Mouse (Mus musculus): ENCODE measurements at regions not wholly inside any gene's neighbourhood (a gene's known extent, or its start where the extent isn't known, plus 50 kb on each side); places are given as distances from the start of the nearest gene placed in this dataset.
A peak's percentile ranks its signal among the peaks of the same experiment; 100 is the strongest.

DNA sequence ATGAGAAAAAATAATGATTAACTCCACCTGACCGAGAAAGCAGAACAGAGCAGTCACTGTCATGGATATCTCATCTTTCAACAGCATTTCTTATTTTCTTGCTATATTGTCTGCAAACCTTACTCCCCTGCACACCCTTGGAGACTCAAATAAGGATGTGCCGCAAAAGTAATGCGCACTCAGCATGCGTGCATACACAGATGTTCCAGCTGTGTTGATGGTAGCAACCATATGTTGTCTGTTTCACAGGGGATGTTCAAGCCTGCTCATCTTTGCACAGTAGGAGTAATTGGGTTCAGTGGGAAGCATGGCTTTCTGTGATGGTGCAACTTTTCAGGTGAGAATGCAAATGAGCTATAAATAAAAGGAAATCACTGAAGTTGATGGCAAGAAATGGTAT lies 1182.9 kb upstream of the Manea start:
- peak; percentile 59; the same call in 1 of the 2 replicates for ATAC-seq (ENCODE audit: low FRiP score, low read depth)
- no peaks in the 10 kb centered on the region for H3K36me3 ChIP-seq
- H3K27ac ChIP-seq (replicated peaks): no peak overlapping the region
- no peaks in the 10 kb centered on the region for H3K27me3 ChIP-seq
- WGBS: 70% methylated on average over 4 of the region's 4 CpGs
- H3K9me3 ChIP-seq: no peaks in the 10 kb centered on the region
- H3K9ac ChIP-seq: no peak overlapping the region
- H3K4me3 ChIP-seq: no peak overlapping the region
- H3K4me1 ChIP-seq (replicated peaks): no peaks in the 10 kb centered on the region
- H3K4me2 ChIP-seq: no peak overlapping the region

DNA sequence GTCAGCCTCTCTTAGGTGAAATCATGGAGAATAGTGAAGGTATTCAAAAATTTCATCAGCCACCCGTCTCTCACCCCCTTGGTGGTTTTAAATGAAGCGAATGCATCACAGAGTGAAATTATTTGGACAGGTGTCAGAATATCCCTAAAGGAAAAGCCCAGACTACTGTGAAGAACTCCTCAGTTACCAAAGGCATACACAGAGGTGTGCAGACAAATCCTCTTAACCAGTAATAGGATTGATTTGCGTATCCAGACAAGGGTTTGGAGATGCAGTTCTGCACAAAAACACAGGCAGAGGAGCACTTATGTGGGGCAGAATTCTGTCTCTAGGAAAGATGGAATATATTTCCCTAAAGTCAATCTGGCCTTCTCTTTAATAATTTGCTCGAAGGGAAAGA lies 1173.6 kb upstream of the Manea start:
- no peaks in the 10 kb centered on the region for H3K4me1 ChIP-seq (replicated peaks)
- no peaks in the 10 kb centered on the region for H3K27me3 ChIP-seq
- H3K27ac ChIP-seq (replicated peaks): no peak overlapping the region
- no peak for ATAC-seq (ENCODE audit: low FRiP score, low read depth)
- H3K4me3 ChIP-seq: no peak overlapping the region
- no peak overlapping the region for H3K9ac ChIP-seq
- no peak overlapping the region for H3K4me2 ChIP-seq
- no peaks in the 10 kb centered on the region for H3K9me3 ChIP-seq
- WGBS: 86% methylated on average over 4 of the region's 4 CpGs
- H3K36me3 ChIP-seq: no peaks in the 10 kb centered on the region

DNA sequence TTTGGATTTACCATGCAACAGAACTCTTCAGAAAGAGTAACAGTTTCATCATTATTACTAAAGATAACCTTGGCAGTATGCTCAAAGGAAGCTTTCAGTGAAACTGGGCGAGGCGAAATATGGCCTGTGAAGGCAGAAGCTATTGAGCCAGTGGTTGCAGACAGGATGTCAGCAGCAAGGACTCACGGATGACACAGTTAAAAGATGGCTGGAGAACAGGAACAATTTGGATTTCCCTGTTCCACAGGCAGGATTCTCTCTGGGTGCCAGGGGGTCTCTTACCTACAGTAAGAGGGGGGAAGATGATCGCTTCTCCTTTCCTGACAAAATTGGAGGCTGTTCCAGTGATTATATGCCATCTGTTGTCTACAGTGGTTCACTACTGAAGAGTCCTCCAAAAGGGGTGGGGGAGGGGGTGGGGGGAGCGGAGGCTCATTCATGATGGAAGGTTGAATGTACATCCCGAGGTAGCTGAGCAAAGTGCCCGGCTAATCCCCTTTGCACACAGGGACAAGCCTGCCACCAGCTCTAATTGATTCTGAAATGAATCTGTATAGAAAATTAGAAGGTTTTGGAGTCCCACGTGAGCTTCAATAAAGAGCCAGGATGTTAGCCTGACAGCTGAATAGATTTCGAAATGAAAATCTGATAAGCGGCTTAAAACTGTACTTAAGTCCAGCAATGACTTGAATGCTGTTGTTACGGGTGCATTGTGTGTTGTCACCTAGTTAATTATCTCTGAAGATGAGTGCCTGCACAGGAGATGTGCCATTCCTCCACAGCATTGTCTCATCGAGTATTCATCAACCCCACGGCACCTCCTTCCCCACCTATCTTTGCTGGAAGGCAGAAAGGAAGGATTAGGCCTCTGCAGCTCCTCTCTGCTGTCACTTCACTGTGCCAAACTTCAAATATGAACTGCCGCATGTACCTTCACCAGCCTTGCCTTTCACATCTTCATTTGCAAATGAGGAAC lies 1158.4 kb upstream of the Manea start:
- H3K27me3 ChIP-seq: no peaks in the 10 kb centered on the region
- peak overlapping the region; percentile 49 for H3K27ac ChIP-seq (replicated peaks)
- no peak overlapping the region for H3K4me3 ChIP-seq
- peaks cover 10% of the 10 kb centered on the region for H3K4me1 ChIP-seq (replicated peaks)
- WGBS: 42% methylated on average over 14 of the region's 14 CpGs
- H3K9me3 ChIP-seq: no peaks in the 10 kb centered on the region
- peak overlapping the region; percentile 26; the same call in 1 of the 2 replicates for H3K4me2 ChIP-seq
- ATAC-seq (ENCODE audit: low FRiP score, low read depth): peak; percentile 87
- H3K36me3 ChIP-seq: no peaks in the 10 kb centered on the region
- H3K9ac ChIP-seq: no peak overlapping the region

DNA sequence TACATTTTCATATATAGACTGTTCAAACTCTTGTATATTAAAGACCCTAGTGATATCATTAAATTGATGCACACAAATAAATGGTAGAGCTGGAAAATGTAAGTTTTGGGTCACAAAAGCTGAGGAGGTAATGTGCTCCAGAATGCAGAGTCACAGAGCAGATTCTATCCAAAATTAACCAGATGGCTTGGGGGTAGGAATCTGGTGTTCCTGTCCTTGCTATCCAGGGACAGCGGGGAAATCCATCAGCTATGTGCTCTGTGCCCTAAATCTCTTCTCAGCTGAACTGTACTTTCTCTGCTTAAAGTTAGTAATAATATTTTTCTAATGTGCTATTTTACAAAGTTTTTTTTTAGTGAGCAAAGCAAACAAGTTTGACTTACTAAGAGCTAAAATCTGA lies 1151.2 kb upstream of the Manea start:
- Histone ChIP-seq H3K27me3 (no peaks in the 10 kb centered on the region), H3K4me1 (replicated peaks) (no peaks in the 10 kb centered on the region), H3K9me3 (no peaks in the 10 kb centered on the region), H3K9ac (no peak overlapping the region), H3K4me3 (no peak overlapping the region), H3K27ac (replicated peaks) (no peak overlapping the region), H3K4me2 (no peak overlapping the region), H3K36me3 (no peaks in the 10 kb centered on the region)
- no peak for ATAC-seq (ENCODE audit: low FRiP score, low read depth)
- 88% methylated on average over 1 of the region's 1 CpGs for WGBS

DNA sequence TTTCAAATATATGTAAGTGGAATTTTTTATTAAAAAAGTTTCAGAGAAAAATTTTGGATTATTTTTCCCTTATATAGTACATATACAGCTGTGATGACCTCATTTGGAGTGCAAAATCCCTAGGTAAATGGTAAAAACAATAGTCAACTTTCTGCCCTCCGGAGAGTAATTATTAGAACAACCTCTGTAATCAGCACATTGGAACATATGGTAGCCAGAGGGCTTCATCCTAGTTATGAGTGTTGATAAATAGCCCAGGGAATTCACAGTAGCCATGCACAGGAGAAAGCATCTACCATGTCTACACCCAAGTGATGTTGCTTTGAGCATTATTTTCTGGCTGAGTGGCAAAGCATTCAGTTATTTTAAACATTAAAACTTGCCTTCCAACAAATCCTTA lies 1150.6 kb upstream of the Manea start:
- H3K36me3 ChIP-seq: no peaks in the 10 kb centered on the region

DNA sequence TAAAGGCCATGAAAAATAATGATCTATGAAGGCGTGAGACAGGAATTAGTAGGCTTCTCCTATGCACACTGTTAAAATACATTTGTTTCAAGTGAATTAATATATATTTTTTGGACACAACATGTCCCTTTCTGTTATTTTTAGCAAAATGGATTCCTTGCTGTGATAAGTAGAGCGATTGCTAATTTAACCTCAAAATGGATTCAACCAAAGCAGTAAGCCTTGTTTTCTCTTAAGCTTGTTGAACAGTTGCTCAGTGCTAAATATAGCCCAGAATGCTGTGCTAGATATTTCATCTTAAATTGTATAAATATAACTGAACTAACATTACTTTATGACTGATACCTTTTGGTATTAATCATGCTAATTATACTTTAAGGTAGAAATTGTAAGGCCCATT lies 1144.6 kb upstream of the Manea start:
- H3K4me2 ChIP-seq: no peak overlapping the region
- ATAC-seq (ENCODE audit: low FRiP score, low read depth): no peak
- 97% methylated on average over 2 of the region's 2 CpGs for WGBS
- no peaks in the 10 kb centered on the region for H3K27me3 ChIP-seq
- H3K4me3 ChIP-seq: no peak overlapping the region
- H3K36me3 ChIP-seq: no peaks in the 10 kb centered on the region
- no peaks in the 10 kb centered on the region for H3K9me3 ChIP-seq
- no peaks in the 10 kb centered on the region for H3K4me1 ChIP-seq (replicated peaks)
- no peak overlapping the region for H3K27ac ChIP-seq (replicated peaks)
- no peak overlapping the region for H3K9ac ChIP-seq

More for the DNA sequence above, 1150.6 kb upstream of the Manea start:
- H3K9ac ChIP-seq: no peak overlapping the region
- no peak overlapping the region for H3K4me2 ChIP-seq
- H3K9me3 ChIP-seq: no peaks in the 10 kb centered on the region
- 79% methylated on average over 1 of the region's 1 CpGs for WGBS
- ATAC-seq (ENCODE audit: low FRiP score, low read depth): no peak
- no peaks in the 10 kb centered on the region for H3K27me3 ChIP-seq
- H3K4me1 ChIP-seq (replicated peaks): no peaks in the 10 kb centered on the region
- H3K27ac ChIP-seq (replicated peaks): no peak overlapping the region
- H3K4me3 ChIP-seq: no peak overlapping the region

DNA sequence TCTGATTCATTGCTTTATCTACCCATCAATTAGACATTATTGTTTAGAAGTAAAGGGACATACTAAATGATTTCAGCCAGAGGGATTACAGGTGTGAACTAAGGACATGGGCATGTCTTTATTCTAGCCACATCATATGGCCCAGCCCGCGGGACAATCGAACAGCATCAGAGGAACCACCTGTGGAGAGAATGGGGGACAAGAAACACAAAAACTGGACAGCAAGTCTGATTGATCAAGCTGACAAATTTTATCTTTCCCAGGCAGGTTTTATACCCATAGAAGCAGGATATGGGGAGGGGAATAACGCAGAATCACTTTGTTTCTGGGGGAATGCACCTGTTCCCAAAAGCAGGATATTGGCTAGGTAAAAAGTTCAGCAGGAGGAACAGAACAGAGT lies 1103.2 kb upstream of the Manea start:
- 88% methylated on average over 4 of the region's 4 CpGs for WGBS
- Histone ChIP-seq H3K4me3 (no peak overlapping the region), H3K27ac (replicated peaks) (no peak overlapping the region), H3K9ac (no peak overlapping the region), H3K36me3 (no peaks in the 10 kb centered on the region), H3K27me3 (no peaks in the 10 kb centered on the region), H3K4me2 (no peak overlapping the region), H3K9me3 (no peaks in the 10 kb centered on the region), H3K4me1 (replicated peaks) (no peaks in the 10 kb centered on the region)
- ATAC-seq (ENCODE audit: low FRiP score, low read depth): no peak

DNA sequence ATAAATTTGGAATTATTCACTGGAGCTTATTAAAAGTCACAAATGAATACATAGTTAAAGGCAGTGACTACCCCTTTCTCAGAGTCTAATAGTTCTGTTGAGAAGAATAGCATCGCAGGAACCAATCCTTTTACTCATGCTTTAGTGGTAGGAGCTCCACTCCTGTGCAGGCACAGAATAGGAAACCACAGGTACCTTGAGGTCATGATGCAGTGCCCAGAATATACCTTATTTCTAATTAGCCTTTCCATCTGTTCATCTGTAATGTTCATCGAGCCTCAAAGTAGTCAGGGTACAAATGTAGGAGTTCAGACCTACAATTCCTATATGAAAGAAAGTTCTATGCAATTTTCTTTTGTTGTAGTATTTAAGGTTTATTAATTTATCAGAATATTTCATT lies 1099.6 kb upstream of the Manea start:
- no peak overlapping the region for H3K4me3 ChIP-seq
- H3K9ac ChIP-seq: no peak overlapping the region
- no peaks in the 10 kb centered on the region for H3K36me3 ChIP-seq
- no peak for ATAC-seq (ENCODE audit: low FRiP score, low read depth)
- 92% methylated on average over 2 of the region's 2 CpGs for WGBS
- H3K4me1 ChIP-seq (replicated peaks): no peaks in the 10 kb centered on the region
- no peaks in the 10 kb centered on the region for H3K27me3 ChIP-seq
- H3K9me3 ChIP-seq: no peaks in the 10 kb centered on the region
- no peak overlapping the region for H3K27ac ChIP-seq (replicated peaks)
- no peak overlapping the region for H3K4me2 ChIP-seq

DNA sequence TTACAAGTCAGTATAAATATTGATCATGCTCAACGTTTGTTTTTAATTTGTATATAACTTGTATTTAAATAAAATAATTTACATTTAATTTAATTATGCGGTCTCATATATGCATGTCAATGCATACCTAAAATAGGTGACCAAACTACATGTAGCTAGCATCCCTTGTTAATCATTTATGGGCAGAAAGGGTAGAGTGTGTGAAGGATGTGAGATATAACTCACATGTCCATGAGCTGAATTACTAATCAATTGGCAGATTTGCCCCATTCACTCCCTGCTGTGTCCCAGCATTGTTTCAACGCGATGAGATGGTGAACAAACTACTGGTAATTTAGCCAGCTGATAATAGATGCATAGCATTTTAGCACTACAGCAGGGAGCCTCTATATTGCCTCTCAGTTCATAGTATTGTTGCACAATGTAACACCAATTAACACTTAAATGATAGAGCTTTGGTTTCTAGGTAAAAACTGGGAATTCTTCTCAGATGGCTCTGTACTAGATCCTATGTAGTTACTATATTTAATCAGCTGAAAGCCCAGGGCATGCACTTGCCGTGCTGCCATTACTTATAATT lies 1082.6 kb upstream of the Manea start:
- Histone ChIP-seq H3K4me1 (replicated peaks) (no peaks in the 10 kb centered on the region), H3K27me3 (no peaks in the 10 kb centered on the region), H3K9ac (no peak overlapping the region), H3K9me3 (no peaks in the 10 kb centered on the region), H3K27ac (replicated peaks) (no peak overlapping the region), H3K36me3 (no peaks in the 10 kb centered on the region), H3K4me2 (no peak overlapping the region), H3K4me3 (no peak overlapping the region)
- no peak for ATAC-seq (ENCODE audit: low FRiP score, low read depth)
- WGBS: 49% methylated on average over 5 of the region's 5 CpGs

DNA sequence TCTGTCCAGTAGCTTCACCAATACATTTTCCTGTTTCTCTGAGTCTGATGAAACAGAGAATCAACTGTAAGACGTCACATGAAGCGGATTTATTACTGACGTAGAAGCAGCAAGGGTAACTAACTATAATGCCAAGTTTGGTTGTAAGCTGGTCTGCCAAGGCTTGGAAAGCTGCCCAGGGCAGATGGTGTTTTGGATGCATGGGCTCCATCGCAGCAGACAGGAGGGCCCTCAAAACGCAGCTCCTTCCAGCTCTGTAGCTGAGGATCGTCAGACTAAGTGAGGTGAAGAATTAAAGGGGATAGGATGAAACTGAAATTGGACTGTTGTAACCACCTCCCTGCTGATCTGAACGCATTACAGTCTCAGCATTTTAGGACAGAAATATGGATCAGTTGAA lies 1079.2 kb upstream of the Manea start:
- ATAC-seq (ENCODE audit: low FRiP score, low read depth): peak; percentile 79; the same call in 1 of the 2 replicates
- no peak overlapping the region for H3K4me3 ChIP-seq
- WGBS: 62% methylated on average over 7 of the region's 7 CpGs
- no peak overlapping the region for H3K27ac ChIP-seq (replicated peaks)
- no peaks in the 10 kb centered on the region for H3K36me3 ChIP-seq
- 0 out of 2 replicates have a peak overlapping the region, but pooled peaks have one; percentile 1 for H3K4me2 ChIP-seq
- no peaks in the 10 kb centered on the region for H3K9me3 ChIP-seq
- no peaks in the 10 kb centered on the region for H3K4me1 ChIP-seq (replicated peaks)
- no peak overlapping the region for H3K9ac ChIP-seq
- no peaks in the 10 kb centered on the region for H3K27me3 ChIP-seq

DNA sequence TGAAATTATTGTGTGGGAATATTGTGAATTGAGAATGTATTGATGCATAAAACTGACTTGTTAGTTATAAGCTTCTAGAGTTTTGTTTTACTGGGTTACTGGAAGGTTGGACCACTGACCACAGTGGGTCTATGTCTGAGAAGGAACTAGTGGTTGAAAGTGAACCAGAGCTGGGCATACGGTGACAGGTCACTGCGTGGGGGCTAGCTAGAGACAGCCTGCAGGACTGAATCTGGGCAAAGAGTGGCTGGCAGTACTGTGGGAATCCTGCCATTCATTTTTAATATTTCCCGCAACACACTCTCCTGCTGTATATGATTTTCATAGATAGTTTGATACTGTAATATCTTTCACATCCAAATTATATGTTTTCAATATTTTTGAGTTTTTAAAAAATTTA lies 1077.2 kb upstream of the Manea start:
- WGBS: 89% methylated on average over 3 of the region's 3 CpGs
- no peaks in the 10 kb centered on the region for H3K9me3 ChIP-seq
- no peak overlapping the region for H3K27ac ChIP-seq (replicated peaks)
- ATAC-seq (ENCODE audit: low FRiP score, low read depth): no peak
- no peak overlapping the region for H3K4me3 ChIP-seq
- H3K36me3 ChIP-seq: no peaks in the 10 kb centered on the region
- H3K27me3 ChIP-seq: no peaks in the 10 kb centered on the region
- H3K9ac ChIP-seq: no peak overlapping the region
- no peak overlapping the region for H3K4me2 ChIP-seq
- H3K4me1 ChIP-seq (replicated peaks): no peaks in the 10 kb centered on the region

DNA sequence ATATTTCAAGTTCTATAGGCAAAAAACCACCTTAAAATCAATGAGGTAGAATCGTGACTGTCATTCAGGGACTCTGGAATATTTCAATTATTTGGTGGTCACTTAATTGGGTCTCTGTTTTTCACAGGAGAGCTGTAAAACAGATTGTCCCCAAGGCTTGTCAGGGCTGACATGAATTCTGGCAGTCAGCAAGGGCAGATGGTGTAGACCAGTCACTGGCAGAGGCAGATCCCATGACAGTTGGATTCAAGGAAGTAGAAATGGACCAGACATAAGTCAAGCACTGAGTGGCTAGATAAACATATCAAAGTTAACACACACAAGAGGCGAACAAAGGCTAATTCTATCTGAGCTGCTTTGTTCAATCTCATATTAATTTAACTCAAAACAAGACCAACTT lies 1071.8 kb upstream of the Manea start:
- no peak overlapping the region for H3K27ac ChIP-seq (replicated peaks)
- H3K36me3 ChIP-seq: no peaks in the 10 kb centered on the region
- ATAC-seq (ENCODE audit: low FRiP score, low read depth): no peak
- no peak overlapping the region for H3K4me2 ChIP-seq
- H3K27me3 ChIP-seq: no peaks in the 10 kb centered on the region
- no peak overlapping the region for H3K9ac ChIP-seq
- no peak overlapping the region for H3K4me3 ChIP-seq
- H3K4me1 ChIP-seq (replicated peaks): no peaks in the 10 kb centered on the region
- 68% methylated on average over 2 of the region's 2 CpGs for WGBS
- no peaks in the 10 kb centered on the region for H3K9me3 ChIP-seq

Measured in hindbrain, embryonic 15.5 days (tissue).